Mouse (Mus musculus): Measurements from ENCODE around the gene Mta3. TPM values are rescaled to one million over a fixed set of nuclear protein-coding genes. Genes with fewer than 3 reads are reported as not detected.

The Mta3 gene
- polyA plus RNA-seq, 1 experiment from 2014 or later, result 37.4 TPM

- peaks cover 2% of the 10 kb centered on the region; the same call in 1 of the 2 replicates for H3K4me1 ChIP-seq
- no peak overlapping the region for H3K9ac ChIP-seq
- H3K4me2 ChIP-seq (replicated peaks), result no peak overlapping the region
- ATAC-seq (ENCODE audit: low FRiP score, low read depth), result no peak
- H3K27me3 ChIP-seq (replicated peaks), result no peaks in the 10 kb centered on the region
- peaks cover 15% of the 10 kb centered on the region for H3K36me3 ChIP-seq
- H3K27ac ChIP-seq, result no peak overlapping the region
- WGBS, result 93% methylated on average over 9 of the region's 9 CpGs
- peaks cover 11% of the 10 kb centered on the region; the same call in 1 of the 2 replicates for H3K9me3 ChIP-seq
- no peak overlapping the region for H3K4me3 ChIP-seq
These were observed 6.4 kb downstream of the Mta3 start for GRCm38 (mm10) chr17:83712341-83712740.

- Histone ChIP-seq H3K27ac (no peak overlapping the region), H3K36me3 (peaks cover 30% of the 10 kb centered on the region), H3K4me2 (replicated peaks) (no peak overlapping the region), H3K9ac (no peak overlapping the region), H3K27me3 (replicated peaks) (no peaks in the 10 kb centered on the region), H3K4me1 (no peaks in the 10 kb centered on the region), H3K9me3 (peaks cover 13% of the 10 kb centered on the region; the same call in 1 of the 2 replicates), H3K4me3 (no peak overlapping the region)
- WGBS, result 86% methylated on average over 12 of the region's 12 CpGs
- ATAC-seq (ENCODE audit: low FRiP score, low read depth), result no peak
These were observed 14.5 kb downstream of the Mta3 start for GRCm38 (mm10) chr17:83720449-83720848.

GRCm38 (mm10) chr17:83721157-83721556, 15.2 kb downstream of the Mta3 start:
- Histone ChIP-seq H3K27ac (no peak overlapping the region), H3K9me3 (peaks cover 13% of the 10 kb centered on the region; the same call in 1 of the 2 replicates), H3K36me3 (peaks cover 26% of the 10 kb centered on the region), H3K9ac (no peak overlapping the region), H3K27me3 (replicated peaks) (no peaks in the 10 kb centered on the region), H3K4me1 (no peaks in the 10 kb centered on the region), H3K4me3 (no peak overlapping the region), H3K4me2 (replicated peaks) (no peak overlapping the region)
- WGBS, result 95% methylated on average over 10 of the region's 10 CpGs
- ATAC-seq (ENCODE audit: low FRiP score, low read depth), result no peak

GRCm38 (mm10) chr17:83723064-83723463, 17.1 kb downstream of the Mta3 start:
- WGBS, result 78% methylated on average over 9 of the region's 9 CpGs
- no peaks in the 10 kb centered on the region for H3K9me3 ChIP-seq
- no peaks in the 10 kb centered on the region for H3K27me3 ChIP-seq (replicated peaks)
- no peak overlapping the region for H3K27ac ChIP-seq
- no peak overlapping the region for H3K9ac ChIP-seq
- no peak overlapping the region for H3K4me2 ChIP-seq (replicated peaks)
- no peaks in the 10 kb centered on the region for H3K4me1 ChIP-seq
- peaks cover 8% of the 10 kb centered on the region; the same call in 1 of the 2 replicates for H3K36me3 ChIP-seq
- no peak for ATAC-seq (ENCODE audit: low FRiP score, low read depth)
- no peak overlapping the region for H3K4me3 ChIP-seq

GRCm38 (mm10) chr17:83726496-83726895, 20.5 kb downstream of the Mta3 start:
- H3K36me3 ChIP-seq, result no peaks in the 10 kb centered on the region
- no peaks in the 10 kb centered on the region for H3K9me3 ChIP-seq
- H3K4me2 ChIP-seq (replicated peaks), result no peak overlapping the region
- no peak overlapping the region for H3K9ac ChIP-seq
- H3K27me3 ChIP-seq (replicated peaks), result no peaks in the 10 kb centered on the region
- H3K4me1 ChIP-seq, result no peaks in the 10 kb centered on the region
- WGBS, result 95% methylated on average over 11 of the region's 11 CpGs
- ATAC-seq (ENCODE audit: low FRiP score, low read depth), result no peak
- no peak overlapping the region for H3K27ac ChIP-seq
- no peak overlapping the region for H3K4me3 ChIP-seq

GRCm38 (mm10) chr17:83727707-83728106, 21.7 kb downstream of the Mta3 start:
- WGBS, result 92% methylated on average over 4 of the region's 4 CpGs
- H3K4me1 ChIP-seq, result no peaks in the 10 kb centered on the region
- H3K9me3 ChIP-seq, result no peaks in the 10 kb centered on the region
- no peak overlapping the region for H3K4me2 ChIP-seq (replicated peaks)
- no peaks in the 10 kb centered on the region for H3K36me3 ChIP-seq
- no peak overlapping the region for H3K4me3 ChIP-seq
- no peak overlapping the region for H3K27ac ChIP-seq
- no peaks in the 10 kb centered on the region for H3K27me3 ChIP-seq (replicated peaks)
- ATAC-seq (ENCODE audit: low FRiP score, low read depth), result no peak
- H3K9ac ChIP-seq, result no peak overlapping the region

GRCm38 (mm10) chr17:83729029-83729428, 23.1 kb downstream of the Mta3 start:
- no peak overlapping the region for H3K9ac ChIP-seq
- no peak for ATAC-seq (ENCODE audit: low FRiP score, low read depth)
- H3K4me2 ChIP-seq (replicated peaks), result no peak overlapping the region
- H3K27ac ChIP-seq, result no peak overlapping the region
- no peaks in the 10 kb centered on the region for H3K36me3 ChIP-seq
- 96% methylated on average over 9 of the region's 9 CpGs for WGBS
- no peak overlapping the region for H3K4me3 ChIP-seq
- no peaks in the 10 kb centered on the region for H3K9me3 ChIP-seq
- no peaks in the 10 kb centered on the region for H3K4me1 ChIP-seq
- no peaks in the 10 kb centered on the region for H3K27me3 ChIP-seq (replicated peaks)

GRCm38 (mm10) chr17:83730123-83730522, 24.2 kb downstream of the Mta3 start:
- no peaks in the 10 kb centered on the region for H3K9me3 ChIP-seq
- no peaks in the 10 kb centered on the region for H3K36me3 ChIP-seq
- H3K4me2 ChIP-seq (replicated peaks), result no peak overlapping the region
- H3K4me1 ChIP-seq, result no peaks in the 10 kb centered on the region
- H3K4me3 ChIP-seq, result no peak overlapping the region
- 92% methylated on average over 6 of the region's 6 CpGs for WGBS
- no peak for ATAC-seq (ENCODE audit: low FRiP score, low read depth)
- H3K27me3 ChIP-seq (replicated peaks), result no peaks in the 10 kb centered on the region
- H3K9ac ChIP-seq, result no peak overlapping the region
- no peak overlapping the region for H3K27ac ChIP-seq

GRCm38 (mm10) chr17:83732166-83732629, 26.2 kb downstream of the Mta3 start:
- H3K36me3 ChIP-seq, result no peaks in the 10 kb centered on the region
- H3K9me3 ChIP-seq, result no peaks in the 10 kb centered on the region
- ATAC-seq (ENCODE audit: low FRiP score, low read depth), result no peak
- no peaks in the 10 kb centered on the region for H3K27me3 ChIP-seq (replicated peaks)
- H3K4me1 ChIP-seq, result no peaks in the 10 kb centered on the region
- H3K4me3 ChIP-seq, result no peak overlapping the region
- H3K27ac ChIP-seq, result no peak overlapping the region
- WGBS, result 65% methylated on average over 10 of the region's 10 CpGs
- no peak overlapping the region for H3K9ac ChIP-seq
- H3K4me2 ChIP-seq (replicated peaks), result no peak overlapping the region

- H3K4me1 ChIP-seq, result no peaks in the 10 kb centered on the region
- WGBS, result 43% methylated on average over 5 of the region's 5 CpGs
- H3K36me3 ChIP-seq, result no peaks in the 10 kb centered on the region
- H3K27ac ChIP-seq, result no peak overlapping the region
- no peak overlapping the region for H3K4me2 ChIP-seq (replicated peaks)
- no peak overlapping the region for H3K4me3 ChIP-seq
- ATAC-seq (ENCODE audit: low FRiP score, low read depth), result no peak
- no peaks in the 10 kb centered on the region for H3K9me3 ChIP-seq
- no peak overlapping the region for H3K9ac ChIP-seq
- H3K27me3 ChIP-seq (replicated peaks), result no peaks in the 10 kb centered on the region
These were observed 26.8 kb downstream of the Mta3 start for GRCm38 (mm10) chr17:83732801-83733200.

- Histone ChIP-seq H3K27me3 (replicated peaks) (no peaks in the 10 kb centered on the region), H3K4me1 (no peaks in the 10 kb centered on the region), H3K9me3 (no peaks in the 10 kb centered on the region), H3K9ac (no peak overlapping the region), H3K36me3 (0 out of 2 replicates have a peak, but pooled peaks cover 4% of the 10 kb centered on the region), H3K4me2 (replicated peaks) (no peak overlapping the region), H3K27ac (no peak overlapping the region), H3K4me3 (no peak overlapping the region)
- ATAC-seq (ENCODE audit: low FRiP score, low read depth), result no peak
- 95% methylated on average over 9 of the region's 9 CpGs for WGBS
These were observed 30.7 kb downstream of the Mta3 start for GRCm38 (mm10) chr17:83736701-83737100.

GRCm38 (mm10) chr17:83737775-83738174, 31.8 kb downstream of the Mta3 start:
- Histone ChIP-seq H3K4me1 (no peaks in the 10 kb centered on the region), H3K9me3 (no peaks in the 10 kb centered on the region), H3K4me3 (no peak overlapping the region), H3K27me3 (replicated peaks) (no peaks in the 10 kb centered on the region), H3K4me2 (replicated peaks) (no peak overlapping the region), H3K36me3 (0 out of 2 replicates have a peak, but pooled peaks cover 4% of the 10 kb centered on the region), H3K27ac (no peak overlapping the region), H3K9ac (no peak overlapping the region)
- no peak for ATAC-seq (ENCODE audit: low FRiP score, low read depth)
- WGBS, result 91% methylated on average over 8 of the region's 8 CpGs

- Histone ChIP-seq H3K4me2 (replicated peaks) (no peak overlapping the region), H3K4me3 (no peak overlapping the region), H3K4me1 (no peaks in the 10 kb centered on the region), H3K9me3 (peaks cover 8% of the 10 kb centered on the region; the same call in 1 of the 2 replicates), H3K27me3 (replicated peaks) (no peaks in the 10 kb centered on the region), H3K36me3 (peaks cover 12% of the 10 kb centered on the region; the same call in 1 of the 2 replicates), H3K9ac (no peak overlapping the region), H3K27ac (no peak overlapping the region)
- no peak for ATAC-seq (ENCODE audit: low FRiP score, low read depth)
- WGBS, result 55% methylated on average over 7 of the region's 7 CpGs
These were observed 34.2 kb downstream of the Mta3 start for GRCm38 (mm10) chr17:83740135-83740676.

Measured in neural tube, embryonic 12.5 days (tissue).